Mouse (Mus musculus): Measurements from ENCODE around the gene Fhod1.

The Fhod1 gene

GRCm38 (mm10) chr8:105347428-105348221 is at the start of gene Fhod1:
TSS of gene Fhod1 (minus strand) at chr8:105347953.
- peak; percentile 97 for DNase-seq (ENCODE audit: low read depth, low spot score)

GRCm38 (mm10) chr8:105393915-105394314 is 46.2 kb upstream of the Fhod1 start:
- peak; percentile 61 for DNase-seq (ENCODE audit: low read depth, low spot score)

GRCm38 (mm10) chr8:105393089-105393787 is 45.5 kb upstream of the Fhod1 start:
- no peak for DNase-seq (ENCODE audit: low read depth, low spot score)

GRCm38 (mm10) chr8:105389096-105389495 is 41.3 kb upstream of the Fhod1 start:
- DNase-seq (ENCODE audit: low read depth, low spot score) = no peak

- no peak for DNase-seq (ENCODE audit: low read depth, low spot score)
Measured at GRCm38 (mm10) chr8:105387151-105387550, 39.4 kb upstream of the Fhod1 start.

- no peak for DNase-seq (ENCODE audit: low read depth, low spot score)
Measured at GRCm38 (mm10) chr8:105384070-105384469, 36.3 kb upstream of the Fhod1 start.

- no peak for DNase-seq (ENCODE audit: low read depth, low spot score)
Measured at GRCm38 (mm10) chr8:105380308-105380707, 32.6 kb upstream of the Fhod1 start.

- no peak for DNase-seq (ENCODE audit: low read depth, low spot score)
Measured at GRCm38 (mm10) chr8:105378673-105379072, 30.9 kb upstream of the Fhod1 start.

- peak; percentile 92 for DNase-seq (ENCODE audit: low read depth, low spot score)
Measured at GRCm38 (mm10) chr8:105374513-105374966, 26.8 kb upstream of the Fhod1 start.

- DNase-seq (ENCODE audit: low read depth, low spot score) = no peak
Measured at GRCm38 (mm10) chr8:105373032-105373431, 25.3 kb upstream of the Fhod1 start, which contains the start of gene Plekhg4. TSS of gene Plekhg4 (plus strand) at chr8:105373274.

- DNase-seq (ENCODE audit: low read depth, low spot score) = no peak
Measured at GRCm38 (mm10) chr8:105372473-105372872, 24.7 kb upstream of the Fhod1 start.

GRCm38 (mm10) chr8:105367107-105367506 is 19.4 kb upstream of the Fhod1 start:
- DNase-seq (ENCODE audit: low read depth, low spot score) = peak; percentile 71

GRCm38 (mm10) chr8:105361751-105362702 is 14.3 kb upstream of the Fhod1 start:
- DNase-seq (ENCODE audit: low read depth, low spot score) = no peak

GRCm38 (mm10) chr8:105359646-105360045 is 11.9 kb upstream of the Fhod1 start:
- peak; percentile 73 for DNase-seq (ENCODE audit: low read depth, low spot score)

GRCm38 (mm10) chr8:105359208-105359607 is 11.5 kb upstream of the Fhod1 start:
- DNase-seq (ENCODE audit: low read depth, low spot score) = no peak

GRCm38 (mm10) chr8:105356681-105357080 is 8.9 kb upstream of the Fhod1 start:
- no peak for DNase-seq (ENCODE audit: low read depth, low spot score)

GRCm38 (mm10) chr8:105355179-105356024 is 7.6 kb upstream of the Fhod1 start:
- DNase-seq (ENCODE audit: low read depth, low spot score) = peak; percentile 61

- DNase-seq (ENCODE audit: low read depth, low spot score) = no peak
Measured at GRCm38 (mm10) chr8:105354549-105354948, 6.8 kb upstream of the Fhod1 start.

GRCm38 (mm10) chr8:105353583-105354135 is 5.9 kb upstream of the Fhod1 start:
- no peak for DNase-seq (ENCODE audit: low read depth, low spot score)

- no peak for DNase-seq (ENCODE audit: low read depth, low spot score)
Measured at GRCm38 (mm10) chr8:105350186-105350585, 2.4 kb upstream of the Fhod1 start.

Measured in ES-CJ7 (cell line).